In genomic region chr9:78179071-78179470, GRCm38 (mm10) we compare ENCODE assay signal across 25 mouse cellular contexts. TPM values are rescaled to one million over a fixed set of nuclear protein-coding genes. Genes with fewer than 3 reads are reported as not detected.
"Had no signal": no experiment of that assay in that cellular context is flagged by ENCODE, and none has a peak within 500 bp of the region (broad histone marks: within the 10 kb centered on the region; RNA-seq: fewer than 3 reads in every experiment).

No protein-coding gene starts in this region.

- ATAC-seq: liver, postnatal 0 days; midbrain, embryonic 16.5 days had no signal

- H3K4me2 ChIP-seq: limb, embryonic 12.5 days; limb, embryonic 15.5 days; liver, embryonic 11.5 days; lung, embryonic 14.5 days; midbrain, embryonic 12.5 days had no signal

- H3K9ac ChIP-seq: limb, embryonic 12.5 days; limb, embryonic 15.5 days; liver, embryonic 14.5 days; liver, postnatal 0 days; lung, embryonic 14.5 days; midbrain, embryonic 12.5 days had no signal

- H3K9me3 ChIP-seq: limb, embryonic 12.5 days; limb, embryonic 15.5 days; midbrain, embryonic 12.5 days had no signal

- H3K4me1 ChIP-seq: limb, embryonic 12.5 days had no signal

- H3K4me3 ChIP-seq: limb, embryonic 12.5 days; limb, embryonic 15.5 days; midbrain, embryonic 12.5 days; myocyte had no signal

- H3K36me3 ChIP-seq: limb, embryonic 12.5 days; limb, embryonic 15.5 days; midbrain, embryonic 12.5 days had no signal

- H3K27me3 ChIP-seq: limb, embryonic 12.5 days; limb, embryonic 15.5 days; midbrain, embryonic 12.5 days had no signal

- H3K27ac ChIP-seq: limb, embryonic 12.5 days; limb, embryonic 15.5 days; liver, embryonic 14.5 days; midbrain, embryonic 12.5 days had no signal

- DNase-seq: kidney, adult 11 months; kidney, adult 9 months; kidney, postnatal 25 days; left cerebral cortex, postnatal 4 days; liver, postnatal 0 days; lung, embryonic 14.5 days; lung, postnatal 10 days; lung, postnatal 4 days; thymus, adult 2 months; thymus, postnatal 14 days; thymus, postnatal 4 days had no signal

RNA-seq across cellular contexts. Expression of gene Gsta4, which starts 3.5 kb away (rescaled TPM):
- total RNA-seq: monocyte, adult 5-6 weeks had no signal

RNA-seq across cellular contexts. Expression of gene Gsta1, which starts 51.4 kb away (rescaled TPM):
- total RNA-seq: layer of hippocampus, postnatal 14 days; left cerebral cortex, postnatal 14 days; left cerebral cortex, postnatal 4 days; megakaryocyte progenitor cell, adult 5-6 weeks; megakaryocyte-erythroid progenitor cell, adult 5-6 weeks; monocyte, adult 5-6 weeks had no signal
- polyA plus RNA-seq: limb, embryonic 12.5 days; liver, embryonic 11.5 days; liver, postnatal 0 days; lung, embryonic 14.5 days; midbrain, embryonic 12.5 days; midbrain, embryonic 16.5 days; neural tube, embryonic 11.5 days; neural tube, embryonic 14.5 days had no signal
